Mouse (Mus musculus) CD4-positive, CD25-positive, alpha-beta regulatory T cell, adult 4 months (primary cell): ENCODE results near the gene Pprc1. TPM values are rescaled to one million over a fixed set of nuclear protein-coding genes. Genes with fewer than 3 reads are reported as not detected.

ENCODE experiments used
- ATAC-seq: one replicate; pipeline ENCODE4 v1.8.0; 2017
- polyA plus RNA-seq, 2 experiments: library from polyadenylated mRNA; unstranded; fragments of 100-300 nt; shearing (Covaris generic); gene quantifications; one replicate each; pipeline ENCODE4 v1.2.1; 2017

The Pprc1 gene
- polyA plus RNA-seq, 2 experiments from 2014 or later, result 20.3 to 20.4 TPM

- no peak for ATAC-seq
Observed at GRCm38 (mm10) chr19:46035971-46036370, 8.7 kb upstream of the Pprc1 start.

GRCm38 (mm10) chr19:46036477-46037242 is 8.0 kb upstream of the Pprc1 start:
- ATAC-seq, result no peak

GRCm38 (mm10) chr19:46037243-46037924 is 7.3 kb upstream of the Pprc1 start:
- ATAC-seq, result peak; percentile 57

GRCm38 (mm10) chr19:46037925-46038850 is 6.5 kb upstream of the Pprc1 start:
- ATAC-seq, result no peak

GRCm38 (mm10) chr19:46038851-46039260 is 5.8 kb upstream of the Pprc1 start:
- ATAC-seq, result no peak

GRCm38 (mm10) chr19:46039478-46039877 is 5.2 kb upstream of the Pprc1 start:
- ATAC-seq, result peak; percentile 76

GRCm38 (mm10) chr19:46040149-46040902 is 4.4 kb upstream of the Pprc1 start:
- peak; percentile 61 for ATAC-seq

GRCm38 (mm10) chr19:46041299-46041932 is 3.3 kb upstream of the Pprc1 start:
- no peak for ATAC-seq

GRCm38 (mm10) chr19:46041933-46042475 is 2.7 kb upstream of the Pprc1 start:
- no peak for ATAC-seq

- peak; percentile 7 for ATAC-seq
Observed at GRCm38 (mm10) chr19:46042476-46043011, 2.1 kb upstream of the Pprc1 start.

- ATAC-seq, result no peak
Observed at GRCm38 (mm10) chr19:46043380-46043779, 1.3 kb upstream of the Pprc1 start.

- peak; percentile 72 for ATAC-seq
Observed at GRCm38 (mm10) chr19:46044993-46045695, 458 bp downstream of the Pprc1 start, which contains the start of gene Ldb1. Gene Ldb1, minus strand, starts transcription at chr19:46045214.

GRCm38 (mm10) chr19:46045696-46046311 is 1.1 kb downstream of the Pprc1 start:
- peak; percentile 22 for ATAC-seq

GRCm38 (mm10) chr19:46046621-46047025 is 1.9 kb downstream of the Pprc1 start:
- no peak for ATAC-seq

- ATAC-seq, result no peak
Observed at GRCm38 (mm10) chr19:46047426-46047825, 2.7 kb downstream of the Pprc1 start.

- ATAC-seq, result no peak
Observed at GRCm38 (mm10) chr19:46049129-46049528, 4.4 kb downstream of the Pprc1 start.

- ATAC-seq, result peak; percentile 78
Observed at GRCm38 (mm10) chr19:46050462-46050861, 5.8 kb downstream of the Pprc1 start.

- ATAC-seq, result peak; percentile 80
Observed at GRCm38 (mm10) chr19:46055752-46056387, 11.2 kb downstream of the Pprc1 start.

GRCm38 (mm10) chr19:46056388-46056946 is 11.8 kb downstream of the Pprc1 start:
- peak; percentile 95 for ATAC-seq
